Mouse (Mus musculus) limb, embryonic 15.5 days (tissue): ENCODE measurements around the gene Taok1. TPM values are rescaled to one million over a fixed set of nuclear protein-coding genes. Genes with fewer than 3 reads are reported as not detected.

Experiments
- ATAC-seq: fragments of 200-750 bp; cut with Nextera tagmentation; 2 replicates; pipeline ENCODE4 v1.8.0; 2017; ENCODE audit warnings: low read depth, moderate TSS enrichment; ENCODE audit not compliant: insufficient number of reproducible peaks, low FRiP score, low TSS enrichment
- H3K27ac ChIP-seq: fragments of 300-500 bp; sonication (generic); 2 replicates; pipeline ENCODE4 v1.5.1; 2015; ENCODE audit warnings: moderate library complexity, mild to moderate bottlenecking, inconsistent platforms
- H3K27me3 ChIP-seq: fragments of 300-500 bp; sonication (generic); 2 replicates; pipeline ENCODE4 v1.6.1; 2015; ENCODE audit warnings: inconsistent platforms
- H3K36me3 ChIP-seq: fragments of 300-500 bp; sonication (generic); 2 replicates; pipeline ENCODE4 v1.6.1; 2015; ENCODE audit warnings: inconsistent platforms
- H3K4me1 ChIP-seq: fragments of 300-500 bp; sonication (generic); 2 replicates; pipeline ENCODE4 v1.6.1; 2015; ENCODE audit warnings: inconsistent platforms
- H3K4me2 ChIP-seq: fragments of 300-500 bp; sonication (generic); 2 replicates; pipeline ENCODE4 v1.6.1; 2015; ENCODE audit warnings: mild to moderate bottlenecking, inconsistent platforms
- H3K4me3 ChIP-seq: fragments of 300-500 bp; sonication (generic); 2 replicates; pipeline ENCODE4 v1.5.1; 2015; ENCODE audit warnings: mild to moderate bottlenecking, inconsistent platforms
- H3K9ac ChIP-seq: fragments of 300-500 bp; sonication (generic); 2 replicates; pipeline ENCODE4 v1.6.1; 2015; ENCODE audit warnings: inconsistent platforms
- H3K9me3 ChIP-seq: fragments of 300-500 bp; sonication (generic); 2 replicates; pipeline ENCODE4 v1.6.1; 2016; ENCODE audit warnings: inconsistent platforms
- WGBS: fragments of 180-500 bp; shearing (Covaris S2); methylation state at CpG from one replicate; pipeline ENCODE4 v1.1.7; 2015; 5-methylcytosine and 5-hydroxymethylcytosine counted together
- polyA plus RNA-seq: library from polyadenylated mRNA; unstranded; fragments of >200 nt; fragmentation: Nextera tagmentation; extraction: Ambion mirVana; gene quantifications from 2 replicates; pipeline ENCODE4 v1.2.1, GENCODE M21; 2015

Gene Taok1
- polyA plus RNA-seq, 1 experiment from 2014 or later, result 13.3 TPM

DNA sequence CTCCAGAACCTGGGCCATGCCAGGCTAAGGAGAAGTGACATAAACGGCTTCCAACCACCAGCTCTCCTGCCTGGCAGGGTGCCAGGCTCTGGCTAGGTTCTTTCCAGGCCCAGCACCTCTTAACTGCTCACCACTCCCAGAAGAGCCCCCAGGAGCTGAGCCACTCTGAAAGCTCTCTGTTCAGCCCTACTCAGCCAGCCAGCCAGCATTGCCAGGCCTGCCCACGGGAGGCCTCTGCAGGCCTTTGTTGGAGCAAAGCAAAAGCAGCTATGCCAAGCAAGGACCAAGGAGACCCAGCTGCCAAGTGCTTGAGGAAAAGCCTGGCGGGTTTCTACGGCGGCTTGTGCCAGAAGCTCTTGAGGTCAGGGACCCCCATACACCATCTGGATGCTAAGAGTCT, 120.8 kb downstream of the Taok1 start:
- ATAC-seq, result no peak
- Histone ChIP-seq H3K9me3 (no peaks in the 10 kb centered on the region), H3K9ac (no peak overlapping the region), H3K4me1 (peaks cover 62% of the 10 kb centered on the region), H3K27me3 (no peaks in the 10 kb centered on the region), H3K4me2 (0 out of 2 replicates have a peak overlapping the region, but pooled peaks have one; percentile 19), H3K36me3 (no peaks in the 10 kb centered on the region), H3K27ac (peak overlapping the region; percentile 48), H3K4me3 (no peak overlapping the region)
- WGBS, result 43% methylated on average over 5 of the region's 5 CpGs

DNA sequence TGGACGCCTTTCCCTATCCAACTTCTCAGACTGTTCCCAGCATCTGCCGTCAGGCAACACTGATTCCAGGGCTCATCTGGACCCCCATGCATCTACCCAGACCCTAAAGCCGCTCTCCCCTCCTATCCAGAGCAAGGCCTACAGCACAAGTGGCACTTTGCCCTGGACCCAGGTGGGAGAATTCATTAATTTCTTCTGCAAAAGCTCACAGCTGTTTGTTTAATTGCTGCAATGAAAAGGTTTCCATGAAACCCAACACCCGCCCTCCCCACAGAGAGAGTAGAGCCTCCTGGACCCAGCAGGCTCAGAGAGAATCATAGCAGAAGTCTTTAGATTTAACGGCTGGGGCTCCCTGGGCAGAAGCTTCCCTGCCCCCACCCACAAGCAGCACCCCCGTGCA, 122.4 kb downstream of the Taok1 start:
- H3K9ac ChIP-seq, result no peak overlapping the region
- 33% methylated on average over 6 of the region's 6 CpGs for WGBS
- H3K4me1 ChIP-seq, result peaks cover 47% of the 10 kb centered on the region
- H3K4me3 ChIP-seq, result no peak overlapping the region
- H3K9me3 ChIP-seq, result no peaks in the 10 kb centered on the region
- 0 out of 2 replicates have a peak overlapping the region, but pooled peaks have one; percentile 6 for H3K4me2 ChIP-seq
- no peaks in the 10 kb centered on the region for H3K27me3 ChIP-seq
- no peak for ATAC-seq
- no peaks in the 10 kb centered on the region for H3K36me3 ChIP-seq
- peak overlapping the region; percentile 38 for H3K27ac ChIP-seq

GRCm38 (mm10) chr11:77483510-77484255, 123.9 kb downstream of the Taok1 start:
- H3K4me2 ChIP-seq, result no peak overlapping the region
- H3K9ac ChIP-seq, result no peak overlapping the region
- no peaks in the 10 kb centered on the region for H3K27me3 ChIP-seq
- H3K4me3 ChIP-seq, result no peak overlapping the region
- peaks cover 38% of the 10 kb centered on the region for H3K4me1 ChIP-seq
- H3K27ac ChIP-seq, result no peak overlapping the region
- ATAC-seq, result no peak
- no peaks in the 10 kb centered on the region for H3K36me3 ChIP-seq
- 61% methylated on average over 11 of the region's 11 CpGs for WGBS
- H3K9me3 ChIP-seq, result no peaks in the 10 kb centered on the region

- H3K9ac ChIP-seq, result no peak overlapping the region
- ATAC-seq, result no peak
- 63% methylated on average over 3 of the region's 3 CpGs for WGBS
- no peaks in the 10 kb centered on the region for H3K27me3 ChIP-seq
- H3K9me3 ChIP-seq, result no peaks in the 10 kb centered on the region
- peaks cover 31% of the 10 kb centered on the region for H3K4me1 ChIP-seq
- no peaks in the 10 kb centered on the region for H3K36me3 ChIP-seq
- H3K4me3 ChIP-seq, result no peak overlapping the region
- H3K27ac ChIP-seq, result no peak overlapping the region
- no peak overlapping the region for H3K4me2 ChIP-seq
Measured at GRCm38 (mm10) chr11:77483043-77483442, 124.6 kb downstream of the Taok1 start.

Other genes with a start within 250 kb of the Taok1 start
- 2.2 and 8.0 TPM in 2 replicates for gene Coro6, start 145.4 kb downstream of the Taok1 start, polyA plus RNA-seq
- 5.0 and 7.2 TPM in 2 replicates for gene Ankrd13b, start 118.1 kb downstream of the Taok1 start, polyA plus RNA-seq
- gene Git1, start 114.3 kb downstream of the Taok1 start, polyA plus RNA-seq, result 9.1 and 10.8 TPM in 2 replicates
- gene Abhd15, start 92.7 kb downstream of the Taok1 start, polyA plus RNA-seq, result 2.7 and 3.0 TPM in 2 replicates
- gene Trp53i13, start 91.8 kb downstream of the Taok1 start, polyA plus RNA-seq, result 62.5 and 69.8 TPM in 2 replicates
- 0.12 TPM in 1 of 2 replicates, not detected in the other for gene Gm10392, start 88.6 kb downstream of the Taok1 start, polyA plus RNA-seq
- gene Nufip2, start 78.3 kb upstream of the Taok1 start, polyA plus RNA-seq, result 3.6 and 5.2 TPM in 2 replicates
- not detected in 2 replicates for gene Cryba1, start 117.5 kb upstream of the Taok1 start, polyA plus RNA-seq
- 71.9 and 73.2 TPM in 2 replicates for gene Myo18a, start 155.4 kb upstream of the Taok1 start, polyA plus RNA-seq
- gene Gm10277, start 179.9 kb upstream of the Taok1 start, polyA plus RNA-seq, result 0.90 and 0.92 TPM in 2 replicates